In the genomic region with DNA sequence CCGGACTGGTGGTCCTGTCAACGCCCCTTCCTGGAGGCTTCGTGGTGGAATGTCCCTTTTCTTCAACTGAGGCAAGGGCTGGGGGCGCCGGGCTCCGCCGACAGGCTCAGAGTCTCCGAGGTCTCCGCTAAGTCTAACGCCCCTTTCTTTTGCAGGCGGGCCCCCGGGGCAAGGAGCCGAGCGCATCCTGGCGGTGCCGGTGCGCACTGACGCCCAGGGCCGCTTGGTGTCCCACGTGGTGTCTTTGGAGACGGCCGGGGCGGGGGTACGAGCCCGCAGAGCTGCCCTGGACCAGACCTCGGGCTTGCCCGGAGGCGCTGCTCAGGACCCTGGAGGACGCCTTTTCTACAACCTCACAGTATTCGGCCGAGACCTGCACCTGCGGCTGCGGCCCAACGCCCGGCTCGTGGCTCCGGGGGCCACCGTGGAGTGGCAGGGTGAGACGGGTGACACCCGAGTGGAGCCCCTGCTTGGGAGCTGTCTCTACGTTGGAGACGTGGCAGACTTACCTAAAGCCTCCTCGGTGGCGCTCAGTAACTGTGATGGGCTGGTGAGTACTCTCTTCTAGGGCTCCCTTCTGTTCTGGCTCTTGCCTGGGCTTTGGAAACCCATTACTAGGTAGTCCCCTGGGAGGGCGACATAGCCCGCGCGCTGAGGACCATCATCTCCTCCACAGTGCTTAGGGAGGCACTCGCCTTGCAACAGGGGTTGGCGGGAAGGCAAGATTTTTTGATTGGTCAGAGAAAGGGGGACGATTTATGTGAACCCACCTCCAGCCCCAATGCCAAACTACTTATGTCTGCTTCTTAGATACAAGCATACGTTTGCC, we compare ENCODE assay signal across 8 mouse cellular contexts. TPM values are rescaled to one million over a fixed set of nuclear protein-coding genes. Genes with fewer than 3 reads are reported as not detected.
DNase-seq lines count a peak whose midpoint lies in the region; ATAC-seq lines count a peak whose summit lies in the region.

No protein-coding gene starts in this region.

- H3K4me2 ChIP-seq in embryonic facial prominence, embryonic 12.5 days (replicated peaks), result peak overlapping the region; percentile 90
- H3K4me2 ChIP-seq in heart, embryonic 13.5 days, result peak overlapping the region; percentile 97
- peak overlapping the region; percentile 98 for H3K4me2 ChIP-seq in limb, embryonic 11.5 days (ENCODE audit: low read depth, severe bottlenecking)
- peak overlapping the region; percentile 100 for H3K4me2 ChIP-seq in midbrain, embryonic 15.5 days

- H3K36me3 ChIP-seq in embryonic facial prominence, embryonic 12.5 days, result no peaks in the 10 kb centered on the region
- no peaks in the 10 kb centered on the region for H3K36me3 ChIP-seq in heart, embryonic 13.5 days
- no peaks in the 10 kb centered on the region for H3K36me3 ChIP-seq in limb, embryonic 11.5 days (ENCODE audit: control insufficient read depth, insufficient read depth, low read length)
- H3K36me3 ChIP-seq in midbrain, embryonic 15.5 days (replicated peaks), result no peaks in the 10 kb centered on the region

- peaks cover 73% of the 10 kb centered on the region for H3K27me3 ChIP-seq in embryonic facial prominence, embryonic 12.5 days
- peaks cover 97% of the 10 kb centered on the region for H3K27me3 ChIP-seq in heart, embryonic 13.5 days (replicated peaks)
- peaks cover 41% of the 10 kb centered on the region for H3K27me3 ChIP-seq in limb, embryonic 11.5 days (ENCODE audit: control insufficient read depth, insufficient read depth, low read length)
- peaks cover 46% of the 10 kb centered on the region for H3K27me3 ChIP-seq in midbrain, embryonic 15.5 days (replicated peaks)

- peak overlapping the region; percentile 60 for H3K9ac ChIP-seq in embryonic facial prominence, embryonic 12.5 days
- peak overlapping the region; percentile 82 for H3K9ac ChIP-seq in heart, embryonic 13.5 days
- H3K9ac ChIP-seq in limb, embryonic 11.5 days (ENCODE audit: low read length), result no peak overlapping the region
- H3K9ac ChIP-seq in midbrain, embryonic 15.5 days, result peak overlapping the region; percentile 51; the same call in 1 of the 2 replicates

- peaks cover 14% of the 10 kb centered on the region for H3K4me1 ChIP-seq in embryonic facial prominence, embryonic 12.5 days
- peaks cover 18% of the 10 kb centered on the region for H3K4me1 ChIP-seq in heart, embryonic 13.5 days
- peaks cover 8% of the 10 kb centered on the region; the same call in 1 of the 2 replicates for H3K4me1 ChIP-seq in limb, embryonic 11.5 days (ENCODE audit: control insufficient read depth, insufficient read depth, low read length)
- H3K4me1 ChIP-seq in midbrain, embryonic 15.5 days, result peaks cover 17% of the 10 kb centered on the region

- no peak overlapping the region for H3K27ac ChIP-seq in embryonic facial prominence, embryonic 12.5 days
- no peak overlapping the region for H3K27ac ChIP-seq in heart, embryonic 13.5 days (replicated peaks)
- H3K27ac ChIP-seq in limb, embryonic 11.5 days (replicated peaks; ENCODE audit: low read depth, low read length), result no peak overlapping the region
- no peak overlapping the region for H3K27ac ChIP-seq in midbrain, embryonic 15.5 days

- 0 out of 2 replicates have a peak, but pooled peaks have one; percentile 47 for ATAC-seq in embryonic facial prominence, embryonic 12.5 days (ENCODE audit: insufficient number of reproducible peaks, insufficient read depth, low FRiP score, low TSS enrichment)
- ATAC-seq in heart, embryonic 13.5 days (ENCODE audit: extremely low read depth, insufficient number of reproducible peaks, low FRiP score, low TSS enrichment), result no peak
- peak; percentile 42; the same call in 1 of the 2 replicates for ATAC-seq in limb, embryonic 11.5 days (ENCODE audit: insufficient number of reproducible peaks, low FRiP score, low TSS enrichment, low read depth)
- ATAC-seq in midbrain, embryonic 15.5 days (replicated peaks), result peak; percentile 46

- WGBS in embryonic facial prominence, embryonic 12.5 days, result 2% methylated on average over 52 of the region's 52 CpGs
- 1% methylated on average over 52 of the region's 52 CpGs for WGBS in heart, embryonic 13.5 days
- under 1% methylated on average over 52 of the region's 52 CpGs for WGBS in limb, embryonic 11.5 days
- under 1% methylated on average over 51 of the region's 52 CpGs for WGBS in midbrain, embryonic 15.5 days

- peak overlapping the region; percentile 59 for H3K4me3 ChIP-seq in embryonic facial prominence, embryonic 12.5 days
- H3K4me3 ChIP-seq in heart, embryonic 13.5 days, result peak overlapping the region; percentile 74
- peak overlapping the region; percentile 53 for H3K4me3 ChIP-seq in limb, embryonic 11.5 days (ENCODE audit: low read depth, low read length)
- H3K4me3 ChIP-seq in midbrain, embryonic 15.5 days, result peak overlapping the region; percentile 70

- no peaks in the 10 kb centered on the region for H3K9me3 ChIP-seq in embryonic facial prominence, embryonic 12.5 days
- no peaks in the 10 kb centered on the region for H3K9me3 ChIP-seq in heart, embryonic 13.5 days
- no peaks in the 10 kb centered on the region for H3K9me3 ChIP-seq in limb, embryonic 11.5 days (ENCODE audit: control insufficient read depth, low read length)
- H3K9me3 ChIP-seq in midbrain, embryonic 15.5 days, result no peaks in the 10 kb centered on the region

- DNase-seq in 3134 (ENCODE audit: extremely low read depth, insufficient read length, low spot score), result peak; percentile 21
- peak; percentile 70 for DNase-seq in ES-CJ7 (ENCODE audit: low read depth, low spot score)
- DNase-seq in limb, embryonic 11.5 days (ENCODE audit: low spot score), result peak; percentile 65
- DNase-seq in thymus, postnatal 0 days (ENCODE audit: low spot score), result peak; percentile 59
- no peak for DNase-seq in spleen, adult 12 weeks (ENCODE audit: low spot score)

RNA-seq across cellular contexts. Expression of a gene that starts 1.4 kb away (rescaled TPM):
- 8.7 and 9.8 TPM in 2 replicates for polyA plus RNA-seq in embryonic facial prominence, embryonic 12.5 days (2016; fragmentation: Nextera tagmentation; extraction: Ambion mirVana)
- polyA plus RNA-seq in heart, embryonic 13.5 days (2015; fragmentation: Nextera tagmentation; extraction: Ambion mirVana), result 6.7 and 7.0 TPM in 2 replicates
- polyA plus RNA-seq in limb, embryonic 11.5 days (2014; fragmentation: Nextera tagmentation; extraction: Ambion mirVana), result 0.61 and 1.0 TPM in 2 replicates
- 3.7 and 5.0 TPM in 2 replicates for polyA plus RNA-seq in midbrain, embryonic 15.5 days (2015; fragmentation: Nextera tagmentation; extraction: Ambion mirVana)
- 3.2 and 3.3 TPM in 2 replicates for polyA plus RNA-seq in thymus, postnatal 0 days (2015; fragmentation: Nextera tagmentation; extraction: Ambion mirVana)
